Comparison of ENCODE assay signal across 8 mouse cellular contexts in the genomic region with DNA sequence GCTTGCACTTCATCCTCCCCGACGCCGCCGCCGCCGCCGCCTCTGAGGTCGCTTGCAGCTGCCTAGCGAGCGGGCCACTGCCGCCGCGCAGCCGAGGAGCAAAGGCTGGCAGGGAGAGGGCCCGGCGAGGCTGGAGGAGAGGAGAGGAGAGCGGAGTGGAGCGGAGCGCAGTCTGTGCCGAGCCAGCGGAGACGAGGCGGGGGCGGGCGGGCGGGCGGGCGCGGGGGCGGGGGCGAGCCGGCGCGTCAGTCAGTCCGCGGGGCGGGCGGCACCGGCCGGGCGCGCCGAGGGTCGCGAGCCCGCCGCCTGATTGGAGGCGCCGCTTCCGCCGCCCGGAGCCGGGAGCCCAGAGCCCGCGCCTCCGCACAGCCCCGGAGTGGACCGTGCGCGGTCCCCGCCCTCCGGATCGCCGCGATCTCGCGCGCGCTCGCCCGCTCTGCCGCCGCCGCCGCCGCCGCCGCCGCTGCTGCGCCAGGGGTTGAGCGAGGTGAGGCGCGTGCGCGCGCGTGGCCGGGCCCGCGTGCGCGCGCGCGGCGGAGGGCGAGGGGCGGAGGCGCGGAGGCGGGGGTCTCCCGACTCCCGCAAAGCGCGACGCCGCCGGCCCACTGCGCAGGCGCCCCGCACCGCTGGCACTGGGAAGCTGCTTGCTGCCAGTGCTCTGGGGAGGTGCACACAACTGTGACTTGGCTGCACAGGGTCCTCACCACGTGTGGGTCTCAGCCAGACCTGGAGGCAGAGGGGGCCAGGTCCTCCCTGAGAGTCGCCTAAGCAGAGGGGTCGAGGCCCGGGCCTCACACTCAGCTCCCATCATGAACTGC. TPM values are rescaled to one million over a fixed set of nuclear protein-coding genes. Genes with fewer than 3 reads are reported as not detected.
A peak's percentile ranks its signal among the peaks of the same experiment; 100 is the strongest.
DNase-seq lines count a peak whose midpoint lies in the region; ATAC-seq and TF ChIP-seq lines count a peak whose summit lies in the region.
"Not testable (repeated sequence)": the region's sequence is repeated elsewhere in the genome, so short reads cannot be mapped to it uniquely, and the experiment has no call there.

A gene (minus strand): TSS at position 193 of the 818 bp plus-strand sequence.

- peak within 1 kb of the TSS; percentile 40 for H3K4me2 ChIP-seq in hindbrain, embryonic 12.5 days (replicated peaks)
- H3K4me2 ChIP-seq in lung, embryonic 16.5 days (ENCODE audit: low read depth, low read length), result peak within 1 kb of the TSS; percentile 44

- H3K4me1 ChIP-seq in E14TG2a.4 (replicated peaks; ENCODE audit: low read depth, low read length); cortical plate, adult 2 months (ENCODE audit: control insufficient read depth, insufficient read depth, low read length); hindbrain, embryonic 12.5 days; lung, embryonic 16.5 days (replicated peaks; ENCODE audit: control insufficient read depth, insufficient read depth, low read length); olfactory bulb, adult 2 months (ENCODE audit: control insufficient read depth, insufficient read depth, low read length): not testable (repeated sequence)

- not testable (repeated sequence) for H3K27ac ChIP-seq in cortical plate, adult 2 months (ENCODE audit: insufficient read depth, low read length); lung, embryonic 16.5 days (ENCODE audit: low read length); olfactory bulb, adult 2 months (ENCODE audit: insufficient read depth, low read depth, low read length)
- peak within 1 kb of the TSS; percentile 71; the same call in 1 of the 2 replicates for H3K27ac ChIP-seq in hindbrain, embryonic 12.5 days

- not testable (repeated sequence) for H3K36me3 ChIP-seq in E14TG2a.4 (ENCODE audit: insufficient read depth, low read length); hindbrain, embryonic 12.5 days; lung, embryonic 16.5 days (ENCODE audit: control insufficient read depth, insufficient read depth, low read length)

- 14% methylated on average over 11 of the region's 116 CpGs for WGBS in hindbrain, embryonic 12.5 days
- WGBS in lung, embryonic 16.5 days, result 0% methylated on average over 5 of the region's 116 CpGs
- 22% methylated on average over 13 of the region's 116 CpGs for WGBS in olfactory bulb, adult 2 months

- H3K4me3 ChIP-seq in E14TG2a.4 (replicated peaks; ENCODE audit: low read length), result peak within 1 kb of the TSS; percentile 49; the same call in 1 of the 2 replicates
- peak within 1 kb of the TSS; percentile 69 for H3K4me3 ChIP-seq in cortical plate, adult 2 months (ENCODE audit: insufficient read depth, low read length)
- H3K4me3 ChIP-seq in hindbrain, embryonic 12.5 days, result peak within 1 kb of the TSS; percentile 31
- peak within 1 kb of the TSS; percentile 26 for H3K4me3 ChIP-seq in lung, embryonic 16.5 days (ENCODE audit: low read length)
- peak within 1 kb of the TSS; percentile 58 for H3K4me3 ChIP-seq in olfactory bulb, adult 2 months (ENCODE audit: insufficient read depth, low read depth, low read length)

- not testable (repeated sequence) for TF ChIP-seq POLR2A in cortical plate, adult 2 months (IDR thresholded peaks at IDR 0.05; ENCODE audit: extremely low read depth, insufficient read depth, low read length); olfactory bulb, adult 2 months (IDR thresholded peaks at IDR 0.05; ENCODE audit: insufficient read depth, low read depth, low read length)

- peak; percentile 24 for DNase-seq in kidney, postnatal 10 days
- DNase-seq in left cerebral cortex, postnatal 36 days (ENCODE audit: low spot score in 2 of 2), result peak in 1 of 2 experiments; percentile 31

- peak; percentile 74 for ATAC-seq in frontal cortex, adult (ENCODE audit: low TSS enrichment)
- ATAC-seq in hindbrain, embryonic 12.5 days (ENCODE audit: low FRiP score), result peak; percentile 90
- peak; percentile 88 for ATAC-seq in lung, embryonic 16.5 days (ENCODE audit: low read depth)

- H3K9ac ChIP-seq in hindbrain, embryonic 12.5 days; lung, embryonic 16.5 days (ENCODE audit: low read length): not testable (repeated sequence)

- TF ChIP-seq CTCF in E14TG2a.4 (conservative IDR thresholded peaks at IDR 0.05; ENCODE audit: low read length); cortical plate, adult 2 months (IDR thresholded peaks at IDR 0.05; ENCODE audit: extremely low read depth, insufficient read depth, low read length); olfactory bulb, adult 2 months (IDR thresholded peaks at IDR 0.05; ENCODE audit: insufficient read depth, low read depth, low read length): not testable (repeated sequence)

- H3K9me3 ChIP-seq in E14TG2a.4 (ENCODE audit: low read length); hindbrain, embryonic 12.5 days (replicated peaks); lung, embryonic 16.5 days (ENCODE audit: control insufficient read depth, low read length): not testable (repeated sequence)

- intact Hi-C loops in left cerebral cortex, postnatal 36 days (cut with DNase I), result not testable (repeated sequence)

- H3K27me3 ChIP-seq in E14TG2a.4 (ENCODE audit: insufficient read depth, low read length); hindbrain, embryonic 12.5 days; lung, embryonic 16.5 days (ENCODE audit: control insufficient read depth, insufficient read depth, low read depth, low read length): not testable (repeated sequence)

RNA-seq across cellular contexts. Expression of the gene that starts here (rescaled TPM):
- polyA plus RNA-seq in cortical plate, adult 2 months (2012; rRNA removed), result 21.9 and 22.6 TPM in 2 replicates
- 36.4 and 38.7 TPM in 2 replicates for polyA plus RNA-seq in hindbrain, embryonic 12.5 days (2016; fragmentation: Nextera tagmentation; extraction: Ambion mirVana)
- 10 to 100 TPM; 26.4 to 26.6 TPM for total RNA-seq in left cerebral cortex, postnatal 36 days (2021)
- polyA plus RNA-seq in lung, embryonic 16.5 days (2015; fragmentation: Nextera tagmentation; extraction: Ambion mirVana), result 3.6 and 3.7 TPM in 2 replicates
- not detected in 2 replicates for polyA plus RNA-seq in olfactory bulb, adult 2 months (2012; ENCODE audit: insufficient read depth, insufficient read length, low replicate concordance, missing spikeins)
